Mouse (Mus musculus) brown adipose tissue, adult 24 weeks (tissue): ENCODE results near the gene Bmp4. TPM values are rescaled to one million over a fixed set of nuclear protein-coding genes. Genes with fewer than 3 reads are reported as not detected.
A peak's percentile ranks its signal among the peaks of the same experiment; 100 is the strongest.

ENCODE experiments used
- H3K27ac ChIP-seq: fragments of 200-500 bp; replicated peaks from 2 replicates; pipeline ENCODE4 v1.5.1; 2012; ENCODE audit warnings: low read depth, mild to moderate bottlenecking, low read length
- H3K4me1 ChIP-seq: fragments of 200-500 bp; 2 replicates; pipeline ENCODE4 v1.6.1; 2012; ENCODE audit warnings: low read length, mixed read lengths; ENCODE audit not compliant: control insufficient read depth, insufficient read depth, insufficient read length
- H3K4me3 ChIP-seq: fragments of 200-500 bp; 2 replicates; pipeline ENCODE4 v1.5.1; 2012; ENCODE audit warnings: low read depth, mild to moderate bottlenecking, low read length, moderate library complexity; ENCODE audit not compliant: insufficient read depth
- polyA plus RNA-seq: library from polyadenylated mRNA; stranded (reverse); fragments of >200 nt; gene quantifications from 2 replicates; pipeline ENCODE4 v1.2.4, GENCODE M21; 2012; ENCODE audit not compliant: missing spikeins, insufficient read depth, insufficient read length

The Bmp4 gene
- polyA plus RNA-seq: 1.6 TPM in 1 of 2 replicates, not detected in the other

- Histone ChIP-seq H3K4me1 (peaks cover 2% of the 10 kb centered on the region; the same call in 1 of the 2 replicates), H3K4me3 (peak within 1 kb of the TSS; percentile 5; the same call in 1 of the 2 replicates), H3K27ac (no peak within 1 kb of the TSS)
Measured at GRCm38 (mm10) chr14:46390249-46390775, at the start of gene Bmp4. Gene Bmp4 (minus strand): TSS chr14:46390669.

DNA sequence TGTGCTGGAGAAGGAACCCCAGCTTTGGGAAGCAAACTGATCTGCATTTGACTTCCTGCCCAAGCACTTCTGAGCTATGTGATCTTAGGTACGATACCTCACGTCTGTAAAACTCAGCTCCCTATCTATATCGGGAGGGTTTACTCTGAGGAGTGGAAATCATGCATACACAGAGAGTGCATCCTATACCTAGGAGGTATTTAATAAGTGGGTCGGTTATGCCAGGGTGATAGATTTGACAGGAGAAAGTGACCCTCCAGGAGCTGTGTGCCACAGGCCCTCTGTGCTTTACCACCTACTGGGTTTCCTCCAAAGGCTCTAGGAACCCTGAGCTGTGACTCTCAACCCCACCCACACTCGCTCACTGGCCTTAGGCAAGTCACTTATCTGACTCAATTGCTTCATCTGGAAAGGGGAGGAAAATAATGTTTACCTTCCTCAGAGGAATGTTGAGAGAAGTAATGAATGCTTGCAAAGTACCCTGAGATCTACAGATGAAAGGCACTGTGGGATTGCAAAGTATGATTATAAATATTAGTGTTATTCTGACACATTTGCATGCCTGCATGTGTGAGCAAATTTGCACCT lies 49.1 kb upstream of the Bmp4 start:
- no peak overlapping the region for H3K27ac ChIP-seq
- H3K4me1 ChIP-seq: no peaks in the 10 kb centered on the region

DNA sequence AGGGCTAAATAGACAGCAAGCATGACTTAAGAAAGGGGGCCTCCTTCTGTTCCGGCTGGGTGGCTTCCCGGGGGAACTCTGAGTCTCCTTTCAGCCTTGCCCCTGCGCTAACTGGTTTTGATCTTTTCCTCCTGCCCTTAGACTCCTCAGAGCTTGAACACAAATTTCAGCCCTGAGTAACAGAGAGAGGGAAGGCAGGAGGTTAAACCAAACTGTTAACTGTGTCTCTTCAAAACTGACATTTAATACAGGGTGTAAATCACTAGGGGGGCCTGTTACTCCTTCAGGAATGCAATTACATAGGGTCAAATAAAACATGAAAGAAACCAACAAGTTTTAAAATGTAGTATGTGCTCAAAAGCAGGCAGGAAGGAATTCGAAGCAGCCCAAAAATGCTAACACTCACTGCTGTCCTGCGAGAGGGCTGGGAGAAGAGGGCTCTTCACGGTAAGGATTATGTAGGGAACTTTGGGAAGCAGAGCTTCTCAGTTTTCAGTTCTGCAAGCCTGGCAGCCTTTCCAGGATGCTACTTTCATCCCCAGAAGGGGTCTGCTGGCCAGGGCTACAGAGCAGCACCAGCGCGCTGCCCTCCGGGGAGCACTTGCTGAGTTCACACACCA lies 46.1 kb upstream of the Bmp4 start:
- no peak overlapping the region for H3K27ac ChIP-seq

More for the DNA sequence above, 49.1 kb upstream of the Bmp4 start:
- H3K4me3 ChIP-seq: no peak overlapping the region

DNA sequence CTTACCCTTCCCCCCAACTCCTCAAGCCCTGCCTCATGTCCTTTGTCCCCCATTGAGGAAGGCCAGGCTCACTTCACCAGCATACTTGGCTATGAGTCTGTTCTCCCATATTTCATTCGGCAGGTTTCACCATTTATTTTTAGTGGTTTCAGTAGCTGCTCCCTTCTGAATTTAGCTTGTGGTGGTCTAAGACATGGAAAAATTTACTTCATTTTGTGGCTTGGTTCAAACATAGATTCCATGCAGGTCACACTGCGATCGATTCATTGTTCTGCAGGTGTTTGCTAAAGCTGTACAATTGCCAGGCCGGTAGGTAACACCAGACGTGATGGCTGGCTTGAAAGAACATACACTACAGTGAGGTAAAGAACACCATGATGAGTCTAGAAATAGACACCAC lies 39.8 kb upstream of the Bmp4 start:
- no peaks in the 10 kb centered on the region for H3K4me1 ChIP-seq
- H3K4me3 ChIP-seq: no peak overlapping the region
- no peak overlapping the region for H3K27ac ChIP-seq

More for the DNA sequence above, 46.1 kb upstream of the Bmp4 start:
- no peaks in the 10 kb centered on the region for H3K4me1 ChIP-seq
- H3K4me3 ChIP-seq: no peak overlapping the region

DNA sequence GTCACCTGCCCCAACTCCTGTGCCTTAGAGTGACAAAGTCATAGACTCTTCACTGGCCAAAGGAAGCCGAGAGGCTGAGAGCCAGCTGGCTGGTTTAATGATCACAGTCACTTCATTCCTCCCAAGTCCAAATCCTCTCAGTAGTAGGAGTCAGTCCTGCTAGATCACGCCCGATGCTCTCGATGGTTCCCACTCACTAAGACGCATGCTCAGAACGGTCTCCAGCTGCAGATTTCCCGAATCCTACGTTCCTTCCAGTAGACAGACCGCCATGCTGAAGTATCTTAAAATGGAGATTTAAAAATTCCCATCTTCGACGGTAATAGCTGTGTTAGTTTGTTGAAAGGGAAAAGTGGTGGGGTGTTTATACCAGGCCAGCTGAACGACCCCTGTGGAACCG lies 36.8 kb upstream of the Bmp4 start:
- no peaks in the 10 kb centered on the region for H3K4me1 ChIP-seq
- H3K27ac ChIP-seq: no peak overlapping the region
- H3K4me3 ChIP-seq: no peak overlapping the region

DNA sequence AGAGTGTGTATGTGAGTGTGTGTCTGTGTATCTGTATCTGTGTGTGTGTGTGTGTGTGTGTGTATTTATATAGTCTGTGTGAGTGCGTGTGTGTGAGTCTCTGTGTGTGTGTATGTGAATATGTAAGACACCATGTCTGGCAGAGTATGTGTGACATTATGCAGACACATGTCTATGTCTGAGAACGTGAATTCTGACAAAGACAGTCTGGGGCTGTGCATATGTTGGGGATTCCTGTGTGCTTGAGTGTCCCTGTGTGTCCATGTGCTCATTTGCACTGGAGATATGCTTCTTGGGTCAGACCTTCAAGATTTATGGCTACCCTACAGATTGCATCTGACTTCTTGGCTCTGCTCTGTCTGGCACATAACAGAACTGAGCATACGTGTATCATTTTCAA lies 31.4 kb upstream of the Bmp4 start:
- Histone ChIP-seq H3K27ac (no peak overlapping the region), H3K4me3 (no peak overlapping the region), H3K4me1 (peaks cover 3% of the 10 kb centered on the region; the same call in 1 of the 2 replicates)

DNA sequence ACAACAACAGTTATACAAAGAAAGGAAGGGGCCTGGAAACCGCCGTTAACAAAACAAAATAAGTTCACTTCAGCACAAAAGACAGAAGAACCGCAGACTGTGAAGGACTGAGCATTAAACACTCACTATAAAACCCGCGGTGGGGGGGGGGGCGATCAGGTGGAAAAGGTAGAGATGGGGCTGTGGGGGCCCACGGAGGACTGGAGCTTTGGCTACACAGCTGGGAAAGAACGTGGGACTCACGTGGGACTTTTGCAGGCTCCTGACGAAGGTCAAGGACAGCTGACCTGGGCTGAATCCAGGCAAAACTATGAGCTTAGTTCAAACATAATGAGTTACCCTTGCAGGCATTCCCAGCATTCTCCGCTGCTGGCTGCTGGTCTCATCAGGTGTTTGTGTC lies 28.8 kb upstream of the Bmp4 start:
- Histone ChIP-seq H3K4me3 (no peak overlapping the region), H3K4me1 (peaks cover 3% of the 10 kb centered on the region; the same call in 1 of the 2 replicates), H3K27ac (no peak overlapping the region)

GRCm38 (mm10) chr14:46418371-46419097 lies 28.1 kb upstream of the Bmp4 start:
- Histone ChIP-seq H3K27ac (no peak overlapping the region), H3K4me1 (peaks cover 3% of the 10 kb centered on the region; the same call in 1 of the 2 replicates), H3K4me3 (no peak overlapping the region)

DNA sequence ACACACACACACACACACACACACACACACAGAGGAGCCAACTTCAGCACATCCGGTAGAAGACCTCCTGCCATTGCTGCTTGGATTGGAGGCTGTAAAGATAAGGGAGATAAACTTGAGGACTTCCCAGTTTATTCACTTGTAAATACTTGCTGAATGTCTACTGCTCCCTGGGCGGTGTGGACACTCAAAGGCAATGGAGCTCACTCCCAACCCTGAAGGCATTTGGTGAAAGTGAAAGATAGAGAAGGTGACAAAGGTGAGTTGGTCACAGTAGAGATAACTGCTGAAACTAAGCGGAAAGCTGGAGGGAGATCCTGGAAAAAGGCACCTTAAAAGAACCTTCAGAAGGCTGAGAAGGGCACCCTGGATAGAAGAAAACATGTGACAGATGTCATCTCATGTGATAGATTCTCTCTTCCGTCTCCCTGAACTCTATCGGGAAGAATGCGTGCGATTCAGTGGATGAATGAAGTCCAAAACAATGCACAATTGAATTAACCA lies 22.1 kb upstream of the Bmp4 start:
- H3K4me1 ChIP-seq: no peaks in the 10 kb centered on the region
- no peak overlapping the region for H3K27ac ChIP-seq
- H3K4me3 ChIP-seq: no peak overlapping the region

- H3K4me1 ChIP-seq: no peaks in the 10 kb centered on the region
Measured at GRCm38 (mm10) chr14:46410557-46411120, 20.2 kb upstream of the Bmp4 start.

GRCm38 (mm10) chr14:46409016-46409415 lies 18.5 kb upstream of the Bmp4 start:
- Histone ChIP-seq H3K4me1 (no peaks in the 10 kb centered on the region), H3K27ac (no peak overlapping the region), H3K4me3 (no peak overlapping the region)

More at GRCm38 (mm10) chr14:46410557-46411120, 20.2 kb upstream of the Bmp4 start:
- H3K27ac ChIP-seq: no peak overlapping the region
- no peak overlapping the region for H3K4me3 ChIP-seq

DNA sequence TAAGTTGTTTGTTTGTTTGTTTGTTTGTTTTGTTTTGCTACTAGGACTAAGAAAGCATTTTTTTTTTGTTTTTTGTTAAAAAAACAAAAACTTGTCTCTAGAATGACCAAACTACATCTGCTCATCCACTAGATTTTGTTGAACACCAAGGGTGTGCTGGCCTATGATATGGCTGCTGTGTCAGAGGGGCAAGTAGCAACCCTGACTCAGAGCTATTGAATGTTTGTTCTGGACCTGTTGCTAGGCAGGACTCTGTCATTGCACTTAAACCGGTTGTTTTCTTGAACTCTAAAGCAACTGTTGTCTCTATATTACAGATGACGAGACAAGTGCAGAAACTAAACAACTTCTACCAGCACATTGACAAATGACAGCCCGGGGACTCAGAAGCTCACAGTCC lies 17.9 kb upstream of the Bmp4 start:
- Histone ChIP-seq H3K27ac (no peak overlapping the region), H3K4me1 (no peaks in the 10 kb centered on the region), H3K4me3 (no peak overlapping the region)

GRCm38 (mm10) chr14:46399925-46400324 lies 9.5 kb upstream of the Bmp4 start:
- Histone ChIP-seq H3K27ac (no peak overlapping the region), H3K4me3 (no peak overlapping the region), H3K4me1 (0 out of 2 replicates have a peak, but pooled peaks cover 2% of the 10 kb centered on the region)

GRCm38 (mm10) chr14:46398091-46398695 lies 7.7 kb upstream of the Bmp4 start:
- no peak overlapping the region for H3K4me3 ChIP-seq
- H3K27ac ChIP-seq: no peak overlapping the region
- H3K4me1 ChIP-seq: 0 out of 2 replicates have a peak, but pooled peaks cover 2% of the 10 kb centered on the region
